Mouse (Mus musculus) c-Kit-positive CD71-negative TER-119-negative erythroid progenitor cells, embryonic 14.5 days (primary cell): ENCODE data around the gene Grik4.

Experiments used
- DNase-seq: peaks from one replicate; pipeline ENCODE4 v3.0.0-alpha.2; 2013; ENCODE audit warnings: low read depth

Grik4 gene

GRCm38 (mm10) chr9:42745982-42746381 is 198.3 kb downstream of the Grik4 start:
- no peak for DNase-seq

GRCm38 (mm10) chr9:42742385-42742784 is 201.9 kb downstream of the Grik4 start:
- no peak for DNase-seq

- DNase-seq, result no peak
Observed at GRCm38 (mm10) chr9:42736697-42737335, 207.5 kb downstream of the Grik4 start.

DNA sequence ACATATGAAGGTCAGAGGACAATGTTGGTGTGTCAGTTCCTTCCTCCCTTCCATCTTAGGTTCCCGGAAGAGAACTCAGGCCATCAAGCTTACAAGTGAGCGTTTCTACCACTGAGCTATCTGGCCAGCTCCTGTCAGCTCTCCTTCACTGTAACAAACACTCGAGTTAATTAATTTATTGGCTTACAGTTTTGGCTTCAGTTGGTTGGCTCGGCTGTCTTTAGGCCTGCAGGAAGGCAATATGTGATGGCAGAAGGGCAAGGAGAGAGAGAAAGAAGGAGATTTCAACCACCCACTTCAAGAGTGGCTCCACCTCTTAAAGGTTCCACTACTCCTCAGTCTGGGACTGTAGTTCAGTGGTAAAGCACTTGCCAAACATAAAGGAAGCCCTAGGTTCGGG is 209.2 kb downstream of the Grik4 start:
- DNase-seq, result no peak

DNA sequence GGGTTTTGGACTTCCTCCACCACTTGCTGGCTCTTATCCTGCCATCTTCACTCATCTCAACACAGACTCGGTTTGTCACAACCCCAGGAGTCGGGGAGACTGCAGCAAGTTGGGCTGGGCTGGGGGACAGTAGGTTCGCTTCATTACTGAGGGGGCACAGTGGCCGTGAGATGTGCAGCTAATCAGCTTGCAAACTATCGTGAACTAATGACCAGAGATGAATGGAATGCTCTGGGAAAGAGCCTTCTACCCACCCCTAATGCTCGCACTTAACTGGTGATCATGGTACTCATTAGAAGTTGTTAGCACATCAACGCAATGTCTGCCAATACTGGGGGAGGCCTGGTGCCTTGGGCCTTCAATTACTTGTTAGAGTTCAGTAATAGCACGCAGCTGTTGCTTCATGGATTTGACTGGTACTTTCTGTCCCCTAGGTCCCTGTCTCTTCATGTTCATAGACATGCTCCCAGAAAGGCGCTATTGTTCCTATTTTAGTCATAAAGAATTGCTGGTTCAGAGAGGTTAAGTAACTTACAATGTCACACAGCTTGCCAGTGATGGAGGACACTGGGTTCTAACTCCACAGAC is 211.5 kb downstream of the Grik4 start:
- DNase-seq, result no peak

DNA sequence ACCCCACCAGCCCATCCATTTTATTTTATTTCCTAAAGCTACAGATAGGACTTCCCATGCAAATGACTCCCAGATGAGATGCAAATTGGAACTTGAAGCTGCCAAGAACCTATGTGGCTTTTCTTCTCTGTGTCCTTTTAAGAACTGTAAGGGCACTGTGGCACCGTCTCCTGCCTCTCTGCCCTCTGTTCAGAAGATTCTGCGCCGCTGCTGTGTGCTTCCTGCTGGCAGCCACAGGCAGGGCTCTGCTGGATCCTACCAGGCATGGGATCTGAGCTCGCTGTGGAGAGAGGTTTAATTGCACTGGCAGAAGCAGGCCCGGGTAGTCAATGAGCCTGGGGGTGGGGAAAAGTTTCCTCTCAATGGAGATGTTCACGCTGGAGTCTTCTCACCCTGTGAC is 215.8 kb downstream of the Grik4 start:
- no peak for DNase-seq

- DNase-seq, result no peak
Observed at GRCm38 (mm10) chr9:42727661-42728060, 216.6 kb downstream of the Grik4 start.

DNA sequence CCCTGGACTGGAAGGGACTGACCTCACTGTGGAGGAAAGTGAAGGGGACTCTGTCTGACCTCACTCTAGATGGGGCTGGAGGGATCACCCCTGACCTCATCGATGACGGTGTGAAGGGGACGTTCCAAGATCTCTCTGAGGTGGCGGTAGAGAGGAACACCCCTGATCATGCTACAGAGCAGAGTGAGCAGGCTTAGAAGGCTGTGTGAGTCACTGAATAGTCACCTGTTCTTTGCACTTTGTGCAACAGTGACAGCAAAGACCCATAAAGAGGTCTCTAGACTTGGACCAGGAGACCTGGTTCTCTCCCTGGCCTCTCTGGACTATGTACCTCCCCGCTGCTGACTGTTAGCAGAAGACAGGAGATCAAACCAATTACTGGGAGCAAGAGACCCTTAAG is 217.1 kb downstream of the Grik4 start:
- no peak for DNase-seq

- DNase-seq, result no peak
Observed at GRCm38 (mm10) chr9:42724099-42724498, 220.2 kb downstream of the Grik4 start.

- DNase-seq, result no peak
Observed at GRCm38 (mm10) chr9:42722501-42722900, 221.8 kb downstream of the Grik4 start.

DNA sequence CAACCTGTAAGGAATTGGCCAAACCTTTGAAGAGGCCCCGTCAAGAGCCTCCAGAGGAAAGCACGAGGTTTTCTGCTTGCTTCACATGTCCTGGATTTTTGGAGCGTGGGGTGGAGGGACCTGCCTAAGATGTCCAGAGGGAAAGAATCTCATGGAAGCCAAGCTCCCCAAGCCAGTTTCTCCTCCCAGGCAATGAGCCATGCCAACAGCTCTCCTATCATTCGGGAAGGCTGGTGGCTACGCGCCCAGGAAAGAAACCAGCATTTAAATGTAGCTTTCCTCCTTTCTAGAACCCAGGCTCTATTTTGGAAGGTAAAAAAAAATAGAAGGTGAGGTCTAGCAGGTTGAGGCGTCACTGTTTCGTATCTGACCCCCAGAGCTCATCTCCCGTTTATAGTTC is 222.6 kb downstream of the Grik4 start:
- DNase-seq, result no peak

DNA sequence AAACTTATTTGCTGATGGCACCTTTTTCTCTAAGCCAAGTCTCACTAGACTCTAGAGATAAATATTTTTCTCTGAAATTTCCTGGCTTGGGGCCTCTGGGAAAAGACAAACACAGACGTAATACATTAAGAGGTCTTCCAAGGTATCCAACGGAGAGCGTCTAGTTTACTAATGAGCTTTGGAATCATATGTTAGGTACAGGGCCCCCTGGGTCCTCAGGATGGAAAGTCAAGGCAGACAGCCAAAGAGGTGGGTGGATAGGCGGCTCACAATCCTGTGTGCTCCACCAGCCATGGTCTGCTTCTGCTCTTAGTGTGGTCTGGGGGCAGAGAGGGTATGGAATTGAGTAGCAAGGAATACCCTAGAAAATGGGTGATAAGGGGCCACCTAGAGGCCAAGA is 223.1 kb downstream of the Grik4 start:
- DNase-seq, result no peak

DNA sequence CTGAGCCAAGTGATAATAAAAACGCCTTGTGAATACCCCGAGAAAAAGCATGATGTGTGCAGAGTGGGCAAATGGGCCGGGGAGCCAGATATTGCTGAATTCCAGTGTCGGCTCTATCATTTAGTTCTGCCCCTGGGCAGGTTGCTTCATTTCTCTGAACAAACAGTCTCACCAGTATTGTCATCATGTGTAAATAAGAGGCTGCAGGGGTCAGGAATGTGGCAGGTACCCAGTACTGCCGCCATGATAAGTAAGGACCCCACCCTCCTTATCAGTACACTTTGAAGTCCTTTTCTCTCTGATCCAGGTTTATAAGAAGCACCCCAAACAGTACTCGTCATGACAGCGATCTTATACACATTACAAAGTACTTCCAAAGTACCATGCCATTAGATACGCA is 230.4 kb downstream of the Grik4 start:
- DNase-seq, result no peak

GRCm38 (mm10) chr9:42705848-42706247 is 238.4 kb downstream of the Grik4 start:
- DNase-seq, result no peak

DNA sequence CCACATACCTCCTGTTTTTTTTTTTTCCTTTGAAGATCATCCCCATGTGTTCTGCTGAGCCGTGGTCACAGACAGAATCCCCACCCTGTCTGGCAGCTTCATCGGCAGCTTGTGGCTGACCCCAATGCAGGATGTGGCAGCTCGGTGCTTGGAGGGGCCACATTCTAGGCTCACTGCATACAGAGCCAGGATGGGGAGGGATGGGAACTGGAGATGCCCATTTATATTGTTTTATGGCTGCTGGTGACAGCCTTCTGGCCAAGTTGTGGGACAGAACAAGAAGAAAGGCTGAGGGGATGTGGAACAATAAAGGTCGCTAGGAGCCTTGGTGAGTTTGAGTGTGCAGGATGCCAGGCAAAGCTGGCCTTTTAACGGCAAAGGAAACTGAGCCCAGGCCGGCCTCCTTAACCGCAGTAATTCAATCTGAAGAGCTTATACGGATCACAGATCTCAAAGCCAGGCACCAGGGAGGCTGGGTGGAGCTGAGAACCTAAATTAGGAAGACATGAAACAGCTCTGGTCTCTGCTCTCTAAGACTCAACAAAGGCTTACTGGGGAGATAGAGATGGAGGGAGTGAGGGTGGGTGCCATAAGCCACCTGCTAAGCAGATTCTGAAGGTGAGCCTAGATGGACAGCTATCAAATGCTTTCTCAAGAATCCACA is 241.0 kb downstream of the Grik4 start:
- no peak for DNase-seq

DNA sequence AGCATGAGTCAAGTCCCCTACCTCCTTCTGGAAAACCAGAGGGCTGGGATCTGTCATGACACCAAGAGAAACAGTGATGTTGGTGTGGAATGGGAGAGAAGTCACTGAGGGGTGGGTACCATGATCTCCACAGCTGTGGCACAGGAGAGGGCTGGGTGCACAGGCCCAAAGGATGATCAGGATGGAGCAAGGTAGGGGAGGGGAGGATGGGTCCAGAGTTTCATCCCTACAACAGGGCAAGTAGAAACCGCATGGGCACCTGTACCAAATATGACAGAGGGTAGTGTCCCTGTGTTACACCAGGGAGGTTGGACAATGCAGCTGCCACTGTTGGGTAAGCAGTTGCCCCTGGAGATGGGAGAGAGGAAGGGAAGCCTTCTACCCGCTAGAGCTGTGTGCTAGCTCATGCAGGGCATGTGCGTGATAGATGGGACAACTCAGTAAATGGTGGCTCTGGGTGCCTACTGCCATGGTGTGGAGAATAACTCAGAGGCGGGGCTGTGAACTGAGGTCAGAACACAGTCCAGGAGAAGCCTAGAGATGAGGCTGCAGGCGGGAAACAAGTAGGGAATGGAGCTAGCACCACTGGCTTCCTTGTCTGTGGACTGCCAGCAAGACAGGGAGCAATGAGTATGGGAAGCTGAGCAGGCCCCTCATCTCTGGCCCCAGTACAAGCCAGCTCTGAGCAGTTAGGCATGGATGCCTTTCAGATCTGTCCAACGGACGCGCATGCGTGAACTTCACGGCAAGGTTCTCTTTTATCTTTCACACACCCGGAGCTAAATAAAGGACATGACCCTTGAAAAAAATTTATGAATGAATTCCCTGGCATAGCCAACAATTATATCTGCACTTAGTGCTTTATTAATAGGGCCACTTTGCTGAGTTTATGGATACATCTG is 241.8 kb downstream of the Grik4 start:
- no peak for DNase-seq

DNA sequence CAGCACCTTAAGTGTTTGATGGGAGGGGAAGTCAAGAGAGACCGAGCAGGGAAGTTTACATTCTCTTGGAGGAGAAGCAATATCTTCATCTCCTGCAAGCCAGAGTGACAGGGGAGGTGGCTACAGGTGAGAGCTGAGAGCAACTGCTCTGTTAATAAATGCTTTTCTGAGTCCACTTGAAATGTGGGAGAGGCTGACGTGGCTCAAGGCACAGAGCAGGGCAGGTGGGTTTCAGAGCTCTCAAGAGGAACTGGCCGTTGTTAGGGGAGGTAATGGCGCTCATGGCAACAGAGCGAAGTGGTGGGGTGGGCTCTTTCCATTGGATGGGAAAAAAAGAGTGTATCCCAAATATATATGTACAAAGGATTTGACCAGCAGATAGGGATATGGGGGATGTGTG is 242.6 kb downstream of the Grik4 start:
- DNase-seq, result no peak

- no peak for DNase-seq
Observed at GRCm38 (mm10) chr9:42693024-42693423, 251.3 kb downstream of the Grik4 start.

- peak; percentile 12 for DNase-seq
Observed at GRCm38 (mm10) chr9:42688143-42688542, 256.1 kb downstream of the Grik4 start.

DNA sequence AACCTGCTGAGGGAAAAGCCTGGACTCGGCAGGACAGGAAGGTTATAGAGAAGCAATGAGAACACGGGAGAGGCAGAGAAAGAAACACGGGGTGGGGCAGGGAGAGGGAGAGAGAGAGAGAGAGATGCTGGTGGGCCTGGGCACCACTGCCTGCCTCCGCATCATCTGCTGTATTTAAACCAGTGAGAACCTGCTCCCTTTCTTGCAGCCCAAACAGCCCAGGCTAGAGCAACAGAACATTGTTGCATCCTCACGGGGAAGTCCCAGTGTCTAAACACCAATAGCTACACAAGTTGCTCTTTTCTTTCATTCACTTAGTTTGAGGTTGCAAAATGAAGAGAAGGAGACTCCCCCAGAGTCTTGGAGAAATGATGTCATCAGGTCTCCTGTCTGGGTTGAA is 258.2 kb downstream of the Grik4 start:
- no peak for DNase-seq

DNA sequence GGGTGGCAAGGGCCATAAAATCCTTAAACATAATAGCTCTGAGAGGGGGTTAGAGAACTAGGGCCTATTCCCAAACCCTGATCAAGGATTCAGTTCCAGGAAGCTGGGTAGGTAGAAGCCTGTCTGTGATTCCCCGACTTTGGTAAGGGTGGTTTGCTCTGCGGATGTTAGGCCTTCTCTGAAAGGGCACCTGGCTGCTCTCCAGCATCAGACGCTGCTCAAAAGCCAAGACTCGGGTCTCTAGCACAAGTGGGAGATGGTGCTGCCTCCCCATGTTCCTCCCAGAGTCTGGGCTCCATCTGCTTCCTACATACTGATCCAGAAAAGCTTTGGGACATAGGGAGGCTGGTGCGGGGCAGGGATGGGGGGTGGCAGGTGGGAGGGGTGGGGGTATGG is 270.3 kb downstream of the Grik4 start:
- DNase-seq, result no peak

DNA sequence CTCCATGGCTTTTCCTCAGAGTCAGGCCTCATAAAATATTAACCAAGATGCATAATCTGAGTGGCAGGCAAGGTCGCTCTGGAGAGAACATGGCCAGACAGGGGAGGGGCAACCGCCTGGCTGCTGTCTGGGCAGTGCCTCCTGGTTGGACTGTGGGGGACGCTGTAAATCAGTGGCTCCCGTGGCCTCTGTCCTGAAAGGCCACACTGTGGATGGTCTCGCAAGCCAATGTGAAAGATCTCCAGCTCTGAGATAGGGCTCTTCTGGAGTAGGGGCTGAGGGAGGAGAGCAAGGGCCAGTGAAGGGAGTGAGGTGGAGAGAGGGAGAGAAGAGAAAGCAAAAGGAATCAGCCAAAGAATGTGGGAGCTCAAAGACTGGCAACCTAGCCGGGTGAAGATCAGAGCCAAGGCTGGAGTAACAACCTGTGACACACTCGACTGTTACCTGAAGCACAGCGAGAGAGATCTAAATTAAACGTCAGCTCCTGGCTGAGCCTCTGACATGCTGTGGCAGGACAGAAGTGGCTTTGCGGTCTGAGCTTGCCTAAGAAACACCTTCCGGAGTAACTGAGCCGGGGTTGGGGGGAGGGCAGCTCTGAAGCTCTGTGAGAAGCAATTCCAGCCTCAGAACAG is 270.8 kb downstream of the Grik4 start:
- DNase-seq, result no peak
